Mouse (Mus musculus) small intestine, adult 2 months (tissue): Measurements from ENCODE around the gene Dctn3. TPM values are rescaled to one million over a fixed set of nuclear protein-coding genes. Genes with fewer than 3 reads are reported as not detected.

Source experiments
- H3K27ac ChIP-seq: fragments of 200-500 bp; 2 replicates; pipeline ENCODE4 v1.5.1; 2012; ENCODE audit warnings: low read depth, low read length, control low read depth, inconsistent platforms; ENCODE audit not compliant: insufficient read depth
- H3K27me3 ChIP-seq: fragments of 200-500 bp; 2 replicates; pipeline ENCODE4 v1.6.1; 2012; ENCODE audit warnings: mild to moderate bottlenecking, moderate library complexity, low read length, inconsistent platforms; ENCODE audit not compliant: control insufficient read depth, insufficient read depth
- H3K36me3 ChIP-seq: fragments of 200-500 bp; 2 replicates; pipeline ENCODE4 v1.6.1; 2012; ENCODE audit warnings: mild to moderate bottlenecking, low read length, control low read depth, inconsistent platforms; ENCODE audit not compliant: control insufficient read depth, insufficient read depth
- H3K4me1 ChIP-seq: fragments of 200-500 bp; 2 replicates; pipeline ENCODE4 v1.6.1; 2012; ENCODE audit warnings: low read length, inconsistent platforms, mixed read lengths; ENCODE audit not compliant: control insufficient read depth, insufficient read depth, insufficient read length
- H3K4me3 ChIP-seq: fragments of 200-500 bp; 2 replicates; pipeline ENCODE4 v1.5.1; 2012; ENCODE audit warnings: low read depth, mild to moderate bottlenecking, control low read depth, inconsistent platforms, low read length, moderate library complexity
- CTCF ChIP-seq: fragments of 200-500 bp; IDR thresholded peaks from 2 replicates; pipeline ENCODE4 v1.5.1; 2012; ENCODE audit warnings: low read depth, mild to moderate bottlenecking, control low read depth, inconsistent platforms, low read length, moderate library complexity, mixed read lengths; ENCODE audit not compliant: insufficient replicate concordance, insufficient read length; ENCODE audit errors: extremely low read depth
- POLR2A ChIP-seq: fragments of 200-500 bp; IDR thresholded peaks from 2 replicates; pipeline ENCODE4 v1.6.1; 2012; ENCODE audit warnings: low read depth, mild to moderate bottlenecking, control low read depth, inconsistent platforms, low read length, moderate library complexity
- WGBS: fragments of 180-500 bp; shearing (Covaris S2); methylation state at CpG from one replicate; pipeline ENCODE4 v1.1.7; 2018; 5-methylcytosine and 5-hydroxymethylcytosine counted together
- polyA plus RNA-seq: library from polyadenylated mRNA; depleted of rRNA; stranded (reverse); fragments of >200 nt; gene quantifications from 2 replicates; pipeline ENCODE4 v1.2.3, GENCODE M21; 2012; rRNA removed

The Dctn3 gene
- polyA plus RNA-seq, 1 experiment, result 69.5 TPM

DNA sequence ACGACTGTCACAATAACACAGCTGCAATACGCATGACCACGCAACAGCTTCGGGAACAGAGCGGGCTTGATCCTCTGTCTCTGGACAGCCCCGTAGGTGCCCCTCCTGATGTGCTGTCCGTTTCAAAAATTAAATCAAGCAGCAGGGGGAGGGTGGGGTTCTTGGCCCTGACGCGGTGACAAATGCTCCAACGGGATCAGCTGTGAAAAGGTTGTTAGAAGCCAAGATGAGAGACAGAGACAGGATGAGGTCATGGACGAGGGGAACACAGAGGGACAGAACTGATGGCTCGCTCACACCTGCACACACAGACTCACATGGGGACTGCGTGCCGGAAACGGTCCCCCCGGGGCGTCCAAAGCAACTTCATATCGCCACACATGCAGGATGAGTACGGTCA lies 49.8 kb downstream of the Dctn3 start:
- WGBS, result 74% methylated on average over 19 of the region's 19 CpGs
- Histone ChIP-seq H3K27ac (no peak overlapping the region), H3K27me3 (no peaks in the 10 kb centered on the region), H3K36me3 (no peaks in the 10 kb centered on the region), H3K4me1 (no peaks in the 10 kb centered on the region; the same call in 1 of the 2 replicates), H3K4me3 (no peak overlapping the region)
- TF ChIP-seq CTCF, result no peak
- no peak for TF ChIP-seq POLR2A

- Histone ChIP-seq H3K4me3 (no peak overlapping the region), H3K36me3 (no peaks in the 10 kb centered on the region), H3K27ac (no peak overlapping the region), H3K4me1 (no peaks in the 10 kb centered on the region; the same call in 1 of the 2 replicates), H3K27me3 (no peaks in the 10 kb centered on the region)
- no peak for TF ChIP-seq POLR2A
- no peak for TF ChIP-seq CTCF
- 48% methylated on average over 8 of the region's 8 CpGs for WGBS
These were observed 50.4 kb downstream of the Dctn3 start for GRCm38 (mm10) chr4:41672522-41672963.

GRCm38 (mm10) chr4:41671963-41672480 lies 50.9 kb downstream of the Dctn3 start:
- H3K4me1 ChIP-seq, result no peaks in the 10 kb centered on the region; the same call in 1 of the 2 replicates
- H3K4me3 ChIP-seq, result no peak overlapping the region
- H3K36me3 ChIP-seq, result no peaks in the 10 kb centered on the region
- WGBS, result 30% methylated on average over 8 of the region's 8 CpGs
- no peak overlapping the region for H3K27ac ChIP-seq
- no peaks in the 10 kb centered on the region for H3K27me3 ChIP-seq
- no peak for TF ChIP-seq CTCF

- H3K27me3 ChIP-seq, result no peaks in the 10 kb centered on the region
- no peaks in the 10 kb centered on the region; the same call in 1 of the 2 replicates for H3K4me1 ChIP-seq
- H3K4me3 ChIP-seq, result no peak overlapping the region
- TF ChIP-seq POLR2A, result no peak
- TF ChIP-seq CTCF, result no peak
- no peak overlapping the region for H3K27ac ChIP-seq
- no peaks in the 10 kb centered on the region for H3K36me3 ChIP-seq
- WGBS, result 40% methylated on average over 5 of the region's 5 CpGs
These were observed 51.5 kb downstream of the Dctn3 start for GRCm38 (mm10) chr4:41671500-41671899.

- WGBS, result 78% methylated on average over 18 of the region's 18 CpGs
- Histone ChIP-seq H3K4me3 (no peak overlapping the region), H3K4me1 (no peaks in the 10 kb centered on the region), H3K36me3 (no peaks in the 10 kb centered on the region), H3K27me3 (no peaks in the 10 kb centered on the region), H3K27ac (no peak overlapping the region)
- no peak for TF ChIP-seq POLR2A
- TF ChIP-seq CTCF, result no peak
These were observed 52.1 kb downstream of the Dctn3 start for GRCm38 (mm10) chr4:41670836-41671235.

DNA sequence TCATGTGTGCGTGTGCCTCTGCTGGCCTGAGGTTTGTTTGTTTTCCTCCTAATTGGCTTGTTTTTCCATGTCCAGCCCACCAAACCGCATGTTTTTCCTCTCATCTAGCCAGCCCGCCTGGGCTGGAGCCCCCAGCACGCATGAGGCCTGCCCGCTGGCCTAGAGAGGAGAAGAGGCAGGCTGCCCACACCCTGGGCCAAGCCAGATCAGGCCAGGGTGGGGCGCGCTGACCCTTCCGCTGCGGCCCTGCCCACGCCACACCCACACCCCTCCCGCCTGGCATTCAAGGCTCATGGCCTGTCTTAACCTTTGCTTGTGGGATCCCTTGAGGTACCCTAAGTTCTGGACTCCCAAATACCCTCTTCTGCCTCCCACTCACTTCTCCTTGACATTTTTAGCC lies 56.3 kb downstream of the Dctn3 start:
- 63% methylated on average over 11 of the region's 11 CpGs for WGBS
- H3K4me3 ChIP-seq, result no peak overlapping the region

GRCm38 (mm10) chr4:41665009-41665675 lies 57.8 kb downstream of the Dctn3 start:
- Histone ChIP-seq H3K27ac (no peak overlapping the region), H3K36me3 (no peaks in the 10 kb centered on the region)

More for the DNA sequence above, 56.3 kb downstream of the Dctn3 start:
- H3K36me3 ChIP-seq, result no peaks in the 10 kb centered on the region
- TF ChIP-seq POLR2A, result no peak
- no peak for TF ChIP-seq CTCF
- H3K27me3 ChIP-seq, result no peaks in the 10 kb centered on the region
- H3K27ac ChIP-seq, result no peak overlapping the region
- H3K4me1 ChIP-seq, result no peaks in the 10 kb centered on the region; the same call in 1 of the 2 replicates

More at GRCm38 (mm10) chr4:41665009-41665675, 57.8 kb downstream of the Dctn3 start:
- H3K4me3 ChIP-seq, result no peak overlapping the region
- TF ChIP-seq POLR2A (no peak), CTCF (no peak)
- no peaks in the 10 kb centered on the region; the same call in 1 of the 2 replicates for H3K4me1 ChIP-seq
- H3K27me3 ChIP-seq, result no peaks in the 10 kb centered on the region
- WGBS, result 14% methylated on average over 8 of the region's 8 CpGs

Other genes starting within 250 kb of the Dctn3 start
- gene AI464131, start 220.1 kb downstream of the Dctn3 start, polyA plus RNA-seq, result 4.6 and 10.2 TPM in 2 replicates
- gene 1110017D15Rik, start 205.8 kb downstream of the Dctn3 start, polyA plus RNA-seq, result 0.37 TPM in 1 of 2 replicates, not detected in the other
- gene Fam219a, start 153.6 kb downstream of the Dctn3 start, polyA plus RNA-seq, result 12.5 and 16.0 TPM in 2 replicates
- gene Dnaic1, start 153.4 kb downstream of the Dctn3 start, polyA plus RNA-seq, result 1.3 and 5.4 TPM in 2 replicates
- 7.6 and 9.3 TPM in 2 replicates for gene Enho, start 82.8 kb downstream of the Dctn3 start, polyA plus RNA-seq
- 1.7 and 2.0 TPM in 2 replicates for gene Cntfr, start 26.1 kb downstream of the Dctn3 start, polyA plus RNA-seq
- 24.8 and 28.6 TPM in 2 replicates for gene Il11ra1, start 23.2 kb downstream of the Dctn3 start, polyA plus RNA-seq
- 25.4 and 48.7 TPM in 2 replicates for gene Rpp25l, start 9.6 kb downstream of the Dctn3 start, polyA plus RNA-seq
- 0.09 TPM in 1 of 2 replicates, not detected in the other for gene Arid3c, start 8.0 kb upstream of the Dctn3 start, polyA plus RNA-seq
- gene Galt, start 32.1 kb upstream of the Dctn3 start, polyA plus RNA-seq, result 57.5 and 104 TPM in 2 replicates
- gene Sigmar1, start 33.0 kb upstream of the Dctn3 start, polyA plus RNA-seq, result 28.1 and 44.0 TPM in 2 replicates
- gene Ccl27a, start 51.1 kb upstream of the Dctn3 start, polyA plus RNA-seq, result 11.7 and 14.6 TPM in 2 replicates
- gene Gm21541, start 180.4 kb upstream of the Dctn3 start, polyA plus RNA-seq, result 3.4 TPM in 1 of 2 replicates, not detected in the other
- 0.18 and 0.56 TPM in 2 replicates for gene Gm20878, start 218.4 kb upstream of the Dctn3 start, polyA plus RNA-seq
- gene Fam205a4, start 242.9 kb upstream of the Dctn3 start, polyA plus RNA-seq, result 0.04 TPM in 1 of 2 replicates, not detected in the other